Mouse (Mus musculus) E14TG2a.4 (cell line): ENCODE results near the gene Fbxl2.
"Not testable (repeated sequence)": the region's sequence is repeated elsewhere in the genome, so short reads cannot be mapped to it uniquely, and the experiment has no call there.

ENCODE experiments used
- CTCF ChIP-seq: conservative IDR thresholded peaks from 2 replicates; pipeline ENCODE4 v1.5.1; 2014; ENCODE audit warnings: low read length
- POU5F1 ChIP-seq: IDR thresholded peaks from 2 replicates; pipeline ENCODE4 v1.6.1; 2014; ENCODE audit warnings: low read length, borderline replicate concordance

DNA sequence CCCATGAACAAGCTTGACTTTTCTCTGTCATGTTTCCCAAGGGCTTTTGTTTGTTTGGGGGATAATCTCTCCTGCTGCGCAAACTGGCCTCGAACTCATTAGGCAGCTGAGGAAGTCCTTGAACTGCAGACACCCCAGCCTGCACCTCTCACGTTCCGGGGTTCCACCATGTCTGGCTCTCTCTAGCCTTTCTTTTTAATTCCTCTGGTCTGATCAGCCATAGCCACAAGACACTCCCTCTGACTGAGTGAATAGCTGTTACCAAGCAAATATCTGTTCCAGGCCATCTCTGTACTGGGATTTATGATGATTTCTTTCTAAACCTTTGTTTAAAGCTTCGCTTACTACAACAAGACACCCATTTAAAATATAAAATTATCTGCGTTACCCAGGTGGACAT, 42.9 kb upstream of the Fbxl2 start:
- TF ChIP-seq CTCF, POU5F1: not testable (repeated sequence)
